Mouse (Mus musculus): ENCODE results near the gene Tdp2. TPM values are rescaled to one million over a fixed set of nuclear protein-coding genes. Genes with fewer than 3 reads are reported as not detected.

Gene Tdp2
- total RNA-seq, 4 experiments from 2014 or later: 24.3 to 29.5 (median 25.4) TPM

GRCm38 (mm10) chr13:24879359-24880040 lies 48.0 kb downstream of the Tdp2 start:
- no peak for DNase-seq (ENCODE audit: low spot score in 2 of 2)

GRCm38 (mm10) chr13:24880208-24880607 lies 48.7 kb downstream of the Tdp2 start:
- no peak for DNase-seq (ENCODE audit: low spot score in 2 of 2)

- no peak for DNase-seq (ENCODE audit: low spot score in 2 of 2)
Observed at GRCm38 (mm10) chr13:24880704-24881103, 49.2 kb downstream of the Tdp2 start.

GRCm38 (mm10) chr13:24882411-24882810 lies 50.9 kb downstream of the Tdp2 start:
- DNase-seq (ENCODE audit: low spot score in 2 of 2): no peak

- no peak for DNase-seq (ENCODE audit: low spot score in 2 of 2)
Observed at GRCm38 (mm10) chr13:24889554-24889953, 58.1 kb downstream of the Tdp2 start.

Other genes with a start within 250 kb of the Tdp2 start
- 10 to 100 TPM; 69.2 to 92.1 (median 76.4) TPM for gene Ripor2, start 249.5 kb upstream of the Tdp2 start, total RNA-seq (2022)
- gene Armh2, start 90.4 kb upstream of the Tdp2 start, total RNA-seq (2022): not detected
- gene Gmnn, start 69.8 kb upstream of the Tdp2 start, total RNA-seq (2022): 1 to 10 TPM; 2.0 to 5.6 (median 3.0) TPM
- 100 to 1,000 TPM; 137 to 156 (median 148) TPM for gene BC005537, start 30.0 kb upstream of the Tdp2 start, total RNA-seq (2022)
- 100 to 1,000 TPM in 2 of 4 experiments, 10 to 100 TPM in 2; 95.6 to 108 (median 98.4) TPM for gene Acot13, start 139 bp upstream of the Tdp2 start, total RNA-seq (2022)
- 10 to 100 TPM; 21.6 to 29.6 (median 26.5) TPM for gene D130043K22Rik, start 13.5 kb downstream of the Tdp2 start, total RNA-seq (2022)
- 10 to 100 TPM; 59.8 to 71.7 (median 64.2) TPM for gene Aldh5a1, start 106.0 kb downstream of the Tdp2 start, total RNA-seq (2022)
- 10 to 100 TPM; 24.3 to 30.1 (median 27.6) TPM for gene Gpld1, start 111.5 kb downstream of the Tdp2 start, total RNA-seq (2022)
- gene Mrs2, start 188.7 kb downstream of the Tdp2 start, total RNA-seq (2022): 10 to 100 TPM; 47.9 to 75.3 (median 57.4) TPM
- gene Dcdc2a, start 224.3 kb downstream of the Tdp2 start, total RNA-seq (2022): 10 to 100 TPM; 10.3 to 16.6 (median 14.1) TPM